Mouse (Mus musculus) heart, adult 18-20 months (tissue): ENCODE results near the gene Capn13. TPM values are rescaled to one million over a fixed set of nuclear protein-coding genes. Genes with fewer than 3 reads are reported as not detected.
"Not testable (repeated sequence)": the region's sequence is repeated elsewhere in the genome, so short reads cannot be mapped to it uniquely, and the experiment has no call there.

Source experiments
- DNase-seq, 2 experiments: peaks; one replicate each; pipeline ENCODE4 v3.0.0; 2021 to 2022; ENCODE audit warnings: mixed read lengths in 1 of 2
- total RNA-seq, 2 experiments: library from RNA; stranded (reverse); gene quantifications; 2 replicates each; pipeline ENCODE4 v1.2.3; 2021

The Capn13 gene
- total RNA-seq, 2 experiments from 2014 or later: not detected

GRCm38 (mm10) chr17:73277770-73278169 is 122.9 kb downstream of the Capn13 start:
- no peak for DNase-seq

DNA sequence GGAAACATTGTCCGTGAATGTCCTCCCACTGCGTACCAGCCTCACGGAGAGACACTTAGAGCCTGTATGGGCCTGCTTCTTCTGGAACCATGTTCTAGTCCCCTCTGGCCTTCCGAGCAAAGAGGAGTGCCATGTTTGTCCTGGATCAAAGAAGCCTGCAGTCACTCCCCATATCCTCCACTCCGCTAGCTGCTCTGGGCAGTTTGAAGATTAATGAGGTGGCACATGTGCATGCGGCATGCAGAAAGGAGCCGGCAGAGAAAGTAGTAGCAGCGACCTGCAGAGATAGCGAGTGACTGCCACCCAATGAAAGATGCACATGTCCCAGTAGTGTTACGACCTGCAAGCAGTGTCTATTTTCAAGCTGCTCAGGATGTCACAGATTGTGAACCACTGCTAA is 125.6 kb downstream of the Capn13 start:
- DNase-seq: no peak

- no peak for DNase-seq
Observed at GRCm38 (mm10) chr17:73273809-73274208, 126.9 kb downstream of the Capn13 start.

DNA sequence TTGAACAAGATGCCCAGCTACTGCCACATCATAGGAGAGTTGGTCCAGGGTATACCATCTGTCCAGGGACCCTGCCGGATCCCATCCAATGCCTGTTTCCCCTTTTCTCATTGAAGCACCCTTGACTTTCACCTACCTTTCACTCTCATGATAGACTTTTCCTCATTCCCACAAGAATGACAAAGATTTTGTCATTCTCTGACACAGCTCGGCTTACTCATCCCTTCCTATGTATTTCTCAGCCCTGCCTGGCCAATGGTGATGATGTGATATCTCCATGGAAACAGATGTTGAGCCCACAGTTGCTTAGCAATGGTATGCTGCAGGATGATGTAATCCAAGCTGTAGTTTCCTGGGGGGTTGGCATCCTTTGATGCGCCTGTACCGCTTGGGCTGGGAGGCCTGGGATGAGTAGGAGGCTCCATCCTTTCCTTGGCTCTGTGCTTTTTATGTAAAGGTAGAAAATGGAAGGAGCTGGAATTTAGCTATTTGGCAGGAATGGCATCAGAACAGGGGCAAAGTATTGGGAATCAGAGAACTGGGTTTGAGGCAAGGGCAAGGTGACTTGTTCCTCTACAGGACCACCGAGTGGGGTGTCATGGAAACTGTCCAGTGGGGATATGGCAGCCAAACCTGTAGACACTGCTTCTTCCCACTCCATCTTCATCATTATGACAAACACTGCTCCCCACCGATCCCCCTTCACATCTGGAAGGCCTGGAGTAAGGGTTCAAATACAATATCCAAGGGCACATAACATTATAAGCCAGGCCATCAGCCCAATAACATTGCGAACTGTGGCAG is 128.7 kb downstream of the Capn13 start:
- no peak for DNase-seq

DNA sequence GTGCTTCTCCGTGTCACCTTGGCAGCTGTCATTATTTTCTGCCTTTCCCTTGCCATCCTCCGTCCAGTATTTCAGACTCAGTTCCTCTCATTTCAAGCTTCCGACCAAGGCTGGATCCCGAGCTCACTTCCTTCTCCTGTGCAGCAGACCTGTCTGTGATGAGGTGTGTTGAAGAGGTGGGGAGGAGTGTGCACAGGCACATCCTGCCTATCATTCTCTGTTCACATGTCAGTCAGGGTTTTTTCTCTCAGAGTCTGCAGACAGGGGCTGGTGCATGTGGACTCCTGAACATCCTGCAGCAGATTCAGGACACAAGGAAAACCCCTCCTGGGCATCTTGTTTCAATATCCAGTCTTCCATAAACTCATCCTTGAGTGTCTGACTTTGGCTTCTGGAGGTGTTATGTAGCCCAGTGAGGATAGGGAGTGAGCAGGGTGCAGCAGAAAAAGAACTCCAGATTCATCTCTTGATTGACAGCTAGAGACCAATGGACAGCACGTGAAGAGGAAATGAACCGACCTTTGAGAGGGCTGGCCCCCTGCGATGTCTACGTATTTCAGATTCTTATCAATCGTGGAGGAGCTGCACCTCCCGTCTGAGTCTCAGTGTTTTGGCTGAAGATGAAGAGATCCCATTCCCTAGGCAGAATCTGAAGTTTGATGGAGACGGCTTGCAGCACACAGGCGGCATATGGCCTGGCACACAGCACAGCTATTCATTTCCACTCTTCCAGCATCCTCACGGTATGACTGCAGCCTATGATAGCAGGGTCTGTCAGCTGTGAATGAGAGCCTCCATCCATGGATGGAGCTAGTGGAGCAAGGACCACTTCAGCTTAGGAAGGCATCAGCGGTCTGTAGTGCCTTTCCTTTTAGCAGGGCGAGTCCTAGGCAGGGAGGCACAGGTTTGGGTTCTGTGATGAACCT is 129.5 kb downstream of the Capn13 start:
- no peak for DNase-seq

DNA sequence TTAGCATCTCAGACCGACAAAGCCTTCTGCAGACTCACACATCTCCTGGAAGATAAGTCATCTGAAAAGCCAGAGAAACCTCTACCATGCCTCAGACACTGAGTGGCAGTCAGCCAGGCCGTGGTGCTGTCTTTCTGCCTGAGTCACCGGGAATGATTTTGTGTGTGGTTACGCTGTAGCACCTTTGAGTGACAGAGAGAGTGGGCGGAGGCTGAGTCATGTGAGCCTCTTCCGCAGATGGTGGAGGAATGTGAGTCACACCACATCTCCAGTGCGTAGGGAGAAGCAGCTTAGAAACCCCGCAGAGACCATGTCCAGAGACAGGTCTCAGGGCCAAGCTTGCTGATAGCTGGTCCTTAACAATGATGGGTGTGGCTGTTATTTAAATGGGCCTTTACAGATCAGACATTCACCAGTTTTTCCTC is 137.6 kb downstream of the Capn13 start:
- DNase-seq: peak in 1 of 2 experiments; percentile 23

- DNase-seq: no peak
Observed at GRCm38 (mm10) chr17:73262558-73262957, 138.1 kb downstream of the Capn13 start.

GRCm38 (mm10) chr17:73259258-73259657 is 141.4 kb downstream of the Capn13 start:
- not testable (repeated sequence) for DNase-seq

GRCm38 (mm10) chr17:73258620-73259019 is 142.0 kb downstream of the Capn13 start:
- no peak for DNase-seq
